Mouse (Mus musculus) 416B (cell line): Measurements from ENCODE around the gene Ccdc24.

ENCODE experiments used
- DNase-seq: peaks from one replicate; pipeline ENCODE4 v3.0.0; 2011; ENCODE audit warnings: low read depth

The Ccdc24 gene

GRCm38 (mm10) chr4:117890750-117891149 is 18.4 kb upstream of the Ccdc24 start:
- DNase-seq = no peak

GRCm38 (mm10) chr4:117890031-117890430 is 17.7 kb upstream of the Ccdc24 start:
- no peak for DNase-seq

GRCm38 (mm10) chr4:117889471-117889870 is 17.1 kb upstream of the Ccdc24 start:
- no peak for DNase-seq

DNA sequence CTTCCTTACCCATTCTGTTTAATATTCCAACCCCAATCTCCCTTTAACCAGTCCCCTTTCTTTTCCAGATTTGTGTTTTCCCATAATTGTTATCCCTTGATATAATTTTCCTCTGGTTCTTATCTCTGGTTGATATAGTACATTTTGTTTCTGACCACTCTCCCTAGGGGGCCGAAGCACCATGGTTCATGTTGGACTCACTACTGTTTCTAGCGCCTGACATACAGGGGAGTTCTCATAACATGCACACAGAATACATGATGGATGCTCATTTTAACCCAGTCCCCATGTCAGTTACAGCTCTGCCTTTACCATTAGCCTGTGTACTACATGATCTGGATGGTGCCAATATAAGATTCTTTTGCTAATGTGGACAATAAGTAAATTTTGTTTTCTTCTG is 15.6 kb upstream of the Ccdc24 start:
- DNase-seq = no peak

DNA sequence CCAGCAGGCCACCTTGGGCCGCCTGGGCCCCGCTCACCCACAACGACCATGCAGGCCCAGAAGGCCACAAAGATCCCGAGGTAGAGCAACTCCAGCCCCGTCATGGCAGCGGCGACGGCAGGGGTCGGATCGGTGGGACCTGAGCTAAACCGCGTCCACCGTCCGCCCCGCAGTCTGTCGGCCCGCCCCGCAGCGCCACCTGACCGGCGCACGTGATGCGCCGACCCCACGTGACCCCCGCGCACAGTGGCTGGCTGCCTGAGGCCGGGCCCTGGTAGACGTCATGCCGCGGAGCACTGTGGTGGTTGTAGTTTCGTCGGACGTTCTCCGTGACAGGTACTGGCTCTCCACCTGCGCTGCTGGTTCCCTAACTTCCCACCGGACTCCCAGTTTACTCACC is 14.8 kb upstream of the Ccdc24 start, which contains the start of gene Atp6v0b:
Atp6v0b (minus strand) TSS at position 201 of the 400 bp plus-strand sequence.
- peak; percentile 85 for DNase-seq

- peak; percentile 62 for DNase-seq
These were observed 14.3 kb upstream of the Ccdc24 start for GRCm38 (mm10) chr4:117886644-117887043.

- DNase-seq = no peak
These were observed 13.6 kb upstream of the Ccdc24 start for GRCm38 (mm10) chr4:117885994-117886393.

DNA sequence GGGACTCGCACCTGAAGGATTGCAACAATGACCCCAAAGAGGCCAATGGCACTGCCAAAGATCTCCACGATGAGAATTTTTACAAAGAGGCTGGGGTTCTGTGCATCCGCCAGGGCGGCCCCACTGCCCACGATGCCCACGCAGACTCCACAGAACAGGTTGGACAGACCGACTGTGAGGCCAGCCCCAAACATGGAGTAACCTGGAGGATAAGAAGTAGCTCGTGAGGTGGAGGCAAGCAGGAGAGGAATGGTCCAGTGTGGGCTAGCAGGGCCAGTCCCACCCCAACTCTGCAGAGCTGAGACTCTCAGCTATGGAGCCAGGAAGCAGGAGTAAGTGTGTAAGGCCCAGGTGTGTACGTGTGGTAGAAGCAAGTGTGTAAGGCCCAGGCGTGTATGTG is 12.7 kb upstream of the Ccdc24 start:
- DNase-seq = no peak

DNA sequence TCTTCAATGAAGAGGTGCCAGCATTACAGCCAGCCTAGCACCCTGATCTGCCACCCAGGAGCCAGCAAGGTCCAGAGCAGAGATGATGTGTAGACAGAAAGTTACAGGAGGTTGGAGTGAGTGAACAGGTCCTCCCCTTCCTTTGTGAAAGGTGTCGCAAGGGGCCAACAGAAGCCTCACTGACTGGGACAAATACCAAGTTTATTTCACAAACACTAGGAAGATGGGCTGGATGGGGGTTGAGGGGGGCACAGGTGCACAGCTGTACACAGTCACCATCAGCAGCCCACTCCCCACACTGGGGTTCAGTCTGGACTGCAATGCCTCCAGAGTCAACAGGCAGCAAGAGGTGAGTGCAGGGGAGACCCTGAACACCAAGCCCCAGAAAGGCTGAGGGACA is 11.8 kb upstream of the Ccdc24 start:
- DNase-seq = no peak

GRCm38 (mm10) chr4:117882701-117883691 is 10.6 kb upstream of the Ccdc24 start, which contains the start of gene B4galt2:
Gene B4galt2 (minus strand): TSS chr4:117883487.
- no peak for DNase-seq

DNA sequence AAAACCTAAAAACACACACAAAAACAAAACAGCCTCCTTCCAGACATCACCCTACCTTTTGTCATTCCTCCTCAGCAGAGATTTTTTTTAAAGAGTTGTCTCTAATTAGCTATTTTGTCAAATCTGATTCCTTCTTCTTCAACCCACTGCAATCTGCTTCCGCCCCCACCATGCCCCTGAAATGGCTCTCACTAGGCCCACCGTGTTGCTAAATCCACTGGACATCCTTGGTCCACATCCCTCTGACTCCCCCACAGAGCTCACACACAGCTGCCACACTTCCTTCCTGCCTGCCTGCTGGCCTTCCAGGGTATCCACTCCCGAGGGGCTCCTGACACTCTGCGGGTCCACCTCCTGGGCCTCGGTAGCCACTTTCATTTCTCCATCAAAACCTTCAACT is 6.3 kb upstream of the Ccdc24 start:
- DNase-seq = no peak

GRCm38 (mm10) chr4:117878301-117878700 is 5.9 kb upstream of the Ccdc24 start:
- no peak for DNase-seq

DNA sequence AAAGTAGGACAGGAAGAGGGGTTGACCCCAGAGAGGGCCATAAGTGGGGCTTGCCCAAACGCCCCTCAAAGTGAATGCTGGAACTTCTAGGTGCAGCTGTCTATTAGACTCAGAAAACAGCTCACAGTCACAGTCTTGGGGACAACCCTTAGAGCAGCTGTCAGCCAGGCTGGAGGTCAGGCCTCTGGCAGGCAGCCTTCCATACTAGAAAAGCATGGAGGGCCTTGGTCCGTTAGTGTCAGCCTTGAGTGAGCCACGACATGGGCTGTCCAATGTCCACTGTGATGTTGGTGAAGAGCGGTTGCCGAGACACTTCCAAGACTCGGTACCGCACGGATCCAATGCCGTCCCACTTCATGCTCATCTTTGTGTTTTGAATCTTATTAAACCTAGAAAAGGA is 1.3 kb upstream of the Ccdc24 start:
- no peak for DNase-seq

DNA sequence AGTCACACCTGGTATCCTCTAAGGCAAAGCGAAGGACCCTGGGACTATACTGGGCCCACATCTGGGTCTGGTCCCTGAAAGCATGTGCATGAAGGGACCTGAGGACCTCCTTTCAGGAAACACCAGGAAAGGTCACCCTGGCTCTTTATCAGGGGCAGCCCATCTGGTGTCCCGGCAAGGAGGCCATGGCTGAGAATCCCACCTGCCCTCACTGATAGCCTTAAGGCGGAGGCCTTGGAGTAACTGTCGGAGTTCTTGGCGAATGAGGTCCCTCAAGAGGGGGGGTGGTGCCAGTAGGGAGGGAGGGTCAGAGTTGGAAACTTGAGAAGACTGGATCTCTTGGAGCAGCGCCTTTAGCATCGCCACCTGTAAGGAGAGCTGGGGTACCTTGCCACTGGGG is 570 bp downstream of the Ccdc24 start:
- DNase-seq = no peak

- DNase-seq = no peak
These were observed 1.9 kb downstream of the Ccdc24 start for GRCm38 (mm10) chr4:117870437-117870836.

- DNase-seq = no peak
These were observed 3.0 kb downstream of the Ccdc24 start for GRCm38 (mm10) chr4:117869317-117869716.

DNA sequence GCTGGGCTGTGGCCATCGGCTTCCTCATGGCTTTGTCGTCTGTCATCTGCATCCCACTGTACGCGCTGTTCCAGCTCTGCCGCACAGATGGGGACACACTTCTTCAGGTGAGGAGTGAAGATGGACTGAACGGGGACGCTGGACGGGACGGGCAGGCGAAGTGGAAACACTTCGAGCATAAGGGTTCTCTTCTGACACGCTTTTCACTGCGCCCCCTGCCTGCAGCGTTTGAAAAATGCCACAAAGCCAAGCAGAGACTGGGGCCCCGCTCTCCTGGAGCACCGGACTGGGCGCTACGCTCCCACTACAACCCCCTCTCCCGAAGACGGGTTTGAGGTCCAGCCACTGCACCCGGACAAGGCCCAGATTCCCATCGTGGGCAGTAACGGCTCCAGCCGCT is 4.5 kb downstream of the Ccdc24 start:
- DNase-seq = no peak

- DNase-seq = peak; percentile 82
These were observed 5.4 kb downstream of the Ccdc24 start for GRCm38 (mm10) chr4:117867000-117867399.

DNA sequence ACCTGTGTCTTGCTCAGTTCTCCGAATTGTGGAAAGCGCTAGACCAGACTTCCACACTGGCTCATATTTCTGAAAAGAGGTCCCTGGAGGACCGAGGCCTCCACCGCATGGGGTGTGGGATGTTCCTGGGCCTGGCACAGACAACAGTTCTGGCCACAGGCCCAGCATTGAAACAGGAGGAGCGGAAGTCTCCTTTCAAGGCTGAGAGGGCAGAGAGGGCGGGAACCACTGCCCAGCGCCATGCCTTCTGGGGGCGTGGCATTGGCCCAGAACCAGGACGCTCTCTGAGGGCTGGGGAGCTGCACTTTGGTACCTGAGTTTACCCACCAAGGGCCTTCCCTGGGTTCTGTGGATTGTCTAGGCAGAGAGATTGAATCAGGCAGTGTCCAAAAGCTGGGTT is 6.3 kb downstream of the Ccdc24 start:
- peak; percentile 40 for DNase-seq

- no peak for DNase-seq
These were observed 9.5 kb downstream of the Ccdc24 start for GRCm38 (mm10) chr4:117862823-117863222.

- no peak for DNase-seq
These were observed 11.8 kb downstream of the Ccdc24 start for GRCm38 (mm10) chr4:117860570-117860969.

DNA sequence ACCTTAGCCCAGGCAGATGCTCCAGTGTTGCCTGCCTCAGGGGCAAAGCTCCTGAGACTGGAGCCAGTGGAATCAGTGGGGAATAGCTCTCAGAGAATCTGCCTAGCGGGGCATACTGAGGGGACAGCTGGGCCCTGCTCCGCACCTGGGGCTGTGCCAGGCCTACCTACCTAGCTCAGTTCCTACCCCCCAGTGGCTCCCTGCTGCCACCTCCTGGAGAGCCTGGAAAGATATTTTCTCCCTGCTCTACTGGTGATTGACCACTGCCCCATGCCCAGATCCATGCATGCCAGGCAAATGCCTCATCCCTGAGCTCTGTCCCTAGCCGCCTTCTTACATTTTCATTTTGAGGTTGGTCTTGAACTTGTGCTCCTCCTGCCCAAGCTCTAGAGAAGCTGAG is 13.6 kb downstream of the Ccdc24 start:
- DNase-seq = peak; percentile 48

DNA sequence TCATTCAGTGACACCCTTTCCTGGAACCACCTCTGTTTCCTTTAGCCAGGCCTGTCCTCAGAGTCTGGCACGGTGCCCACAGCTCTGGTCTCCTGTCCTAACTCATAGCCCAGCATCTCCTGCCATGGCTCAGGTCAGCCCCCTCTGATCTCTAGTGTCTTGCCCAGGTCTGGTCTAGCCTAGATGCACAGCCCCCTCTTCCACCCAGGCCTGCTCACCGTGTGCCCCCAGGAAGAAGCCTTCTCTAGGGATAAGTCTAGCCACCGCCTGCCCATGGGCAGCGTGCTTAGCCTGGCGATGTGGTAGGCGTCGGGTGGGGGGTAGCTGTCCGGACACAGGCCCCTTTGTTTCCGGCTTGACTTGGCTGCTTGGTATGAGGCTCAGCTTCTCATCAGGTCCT is 17.2 kb downstream of the Ccdc24 start:
- DNase-seq = peak; percentile 26
